Mouse (Mus musculus) kidney, embryonic 15.5 days (tissue): ENCODE results near the gene Cnga3. TPM values are rescaled to one million over a fixed set of nuclear protein-coding genes. Genes with fewer than 3 reads are reported as not detected.

Source experiments
- ATAC-seq: fragments of 200-750 bp; cut with Nextera tagmentation; replicated peaks from 2 replicates; pipeline ENCODE4 v1.8.0; 2017; ENCODE audit warnings: moderate TSS enrichment; ENCODE audit not compliant: low FRiP score
- H3K27ac ChIP-seq: fragments of 300-500 bp; sonication (generic); 2 replicates; pipeline ENCODE4 v1.5.1; 2015; ENCODE audit warnings: mild to moderate bottlenecking, inconsistent platforms
- H3K27me3 ChIP-seq: fragments of 300-500 bp; sonication (generic); 2 replicates; pipeline ENCODE4 v1.6.1; 2015; ENCODE audit warnings: inconsistent platforms
- H3K36me3 ChIP-seq: fragments of 300-500 bp; sonication (generic); 2 replicates; pipeline ENCODE4 v1.6.1; 2015; ENCODE audit warnings: inconsistent platforms
- H3K4me1 ChIP-seq: fragments of 300-500 bp; sonication (generic); 2 replicates; pipeline ENCODE4 v1.6.1; 2015; ENCODE audit warnings: inconsistent platforms
- H3K4me2 ChIP-seq: fragments of 300-500 bp; sonication (generic); 2 replicates; pipeline ENCODE4 v1.6.1; 2015; ENCODE audit warnings: moderate library complexity, mild to moderate bottlenecking, inconsistent platforms
- H3K4me3 ChIP-seq: fragments of 300-500 bp; sonication (generic); replicated peaks from 2 replicates; pipeline ENCODE4 v1.5.1; 2015; ENCODE audit warnings: mild to moderate bottlenecking, inconsistent platforms
- H3K9ac ChIP-seq: fragments of 300-500 bp; sonication (generic); 2 replicates; pipeline ENCODE4 v1.6.1; 2015; ENCODE audit warnings: mild to moderate bottlenecking, inconsistent platforms
- H3K9me3 ChIP-seq: fragments of 300-500 bp; sonication (generic); replicated peaks from 2 replicates; pipeline ENCODE4 v1.6.1; 2016; ENCODE audit warnings: inconsistent platforms
- WGBS: fragments of 180-500 bp; shearing (Covaris S2); methylation state at CpG from one replicate; pipeline ENCODE4 v1.1.7; 2015; ENCODE audit warnings: mixed read lengths; 5-methylcytosine and 5-hydroxymethylcytosine counted together
- polyA plus RNA-seq: library from polyadenylated mRNA; unstranded; fragments of >200 nt; fragmentation: Nextera tagmentation; extraction: Ambion mirVana; gene quantifications from 2 replicates; pipeline ENCODE4 v1.2.1, GENCODE M21; 2015

Cnga3 gene
- polyA plus RNA-seq, 1 experiment from 2014 or later, result 0.13 TPM

DNA sequence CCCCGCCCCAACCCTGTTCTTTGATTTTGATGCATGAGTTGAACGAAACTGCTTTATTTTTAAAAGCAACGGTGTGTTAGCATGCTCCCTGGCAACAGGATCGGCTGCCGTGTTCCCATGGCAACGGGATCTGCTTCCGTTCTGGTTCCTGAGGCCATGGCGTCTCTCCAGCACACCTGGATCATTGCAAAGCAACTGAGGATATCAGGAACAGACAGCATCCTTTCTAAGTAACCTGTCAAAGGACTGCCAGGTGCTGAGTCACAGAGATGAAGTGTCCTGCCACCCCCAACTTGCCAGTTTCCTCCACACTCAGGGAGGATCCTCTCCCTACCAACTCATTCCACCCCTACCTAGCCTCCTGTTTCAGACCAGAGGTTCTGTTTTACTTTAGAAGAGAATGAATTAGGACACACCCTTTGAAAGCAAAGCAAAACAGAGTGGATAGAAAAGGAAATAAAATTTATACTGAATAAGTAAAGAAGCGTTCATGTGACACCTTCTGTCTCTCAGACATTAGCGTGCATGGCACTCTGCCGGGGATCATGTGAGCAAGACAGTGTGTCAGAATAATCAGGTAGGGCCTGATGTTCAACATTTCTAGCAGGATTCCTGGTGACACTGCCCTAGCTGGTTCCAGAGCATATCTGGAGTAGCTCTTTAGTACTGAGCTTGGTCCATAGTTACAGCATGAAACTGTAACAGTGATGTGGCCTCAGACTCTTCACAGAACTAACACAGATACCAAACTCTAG is 74.1 kb downstream of the Cnga3 start:
- H3K9me3 ChIP-seq, result 0 out of 2 replicates have a peak, but pooled peaks cover 3% of the 10 kb centered on the region
- H3K4me3 ChIP-seq, result no peak overlapping the region
- H3K36me3 ChIP-seq, result no peaks in the 10 kb centered on the region
- ATAC-seq, result no peak
- no peaks in the 10 kb centered on the region for H3K4me1 ChIP-seq
- H3K4me2 ChIP-seq, result no peak overlapping the region
- WGBS, result 65% methylated on average over 11 of the region's 11 CpGs
- H3K27ac ChIP-seq, result no peak overlapping the region
- no peaks in the 10 kb centered on the region for H3K27me3 ChIP-seq
- no peak overlapping the region for H3K9ac ChIP-seq

DNA sequence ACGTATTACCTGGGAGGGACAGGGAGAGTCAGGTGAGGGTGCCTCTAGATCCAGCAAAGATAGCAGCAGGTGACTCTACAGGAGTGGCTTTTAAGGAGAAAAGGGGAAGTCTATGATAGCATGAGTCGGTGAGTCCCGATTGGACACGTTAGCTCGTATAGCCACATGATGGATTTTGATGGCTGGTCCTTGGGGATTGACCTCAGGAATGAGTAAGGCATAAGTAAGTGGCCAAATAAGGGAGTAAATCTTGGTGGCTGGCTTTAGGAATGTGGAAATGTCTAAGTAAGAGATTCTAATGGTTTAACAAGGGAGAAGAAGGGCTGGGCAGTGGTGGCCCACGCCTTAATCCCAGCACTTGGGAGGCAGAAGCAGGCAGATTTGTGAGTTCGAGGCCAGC is 74.7 kb downstream of the Cnga3 start:
- Histone ChIP-seq H3K4me2 (no peak overlapping the region), H3K36me3 (no peaks in the 10 kb centered on the region), H3K4me1 (no peaks in the 10 kb centered on the region), H3K27me3 (no peaks in the 10 kb centered on the region), H3K27ac (no peak overlapping the region), H3K9me3 (no peaks in the 10 kb centered on the region), H3K9ac (no peak overlapping the region), H3K4me3 (no peak overlapping the region)
- no peak for ATAC-seq
- 78% methylated on average over 7 of the region's 7 CpGs for WGBS

DNA sequence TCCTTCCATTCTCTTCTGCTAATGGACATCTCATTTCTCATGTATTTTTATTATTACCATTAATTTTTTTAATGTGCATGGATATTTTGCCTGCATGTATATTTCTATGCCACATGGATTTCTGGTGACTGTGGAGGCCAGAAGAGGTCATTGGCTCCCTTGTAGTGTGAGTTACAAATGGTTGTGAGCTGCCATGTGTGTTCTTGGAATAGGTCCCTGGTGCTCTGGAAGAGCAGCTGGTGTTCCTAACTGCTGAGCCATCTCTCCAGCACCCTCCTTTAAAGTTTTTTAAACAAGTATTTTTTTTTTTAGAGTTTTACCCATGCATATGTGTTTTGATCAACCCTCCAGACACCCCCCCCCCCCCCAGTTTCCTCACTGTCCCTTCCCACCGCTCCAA is 82.2 kb downstream of the Cnga3 start:
- no peaks in the 10 kb centered on the region for H3K36me3 ChIP-seq
- no peaks in the 10 kb centered on the region for H3K9me3 ChIP-seq
- H3K27ac ChIP-seq, result no peak overlapping the region
- 58% methylated on average over 1 of the region's 1 CpGs for WGBS
- ATAC-seq, result no peak
- no peak overlapping the region for H3K9ac ChIP-seq
- no peak overlapping the region for H3K4me3 ChIP-seq
- no peaks in the 10 kb centered on the region for H3K27me3 ChIP-seq
- H3K4me2 ChIP-seq, result no peak overlapping the region
- peaks cover 13% of the 10 kb centered on the region for H3K4me1 ChIP-seq

DNA sequence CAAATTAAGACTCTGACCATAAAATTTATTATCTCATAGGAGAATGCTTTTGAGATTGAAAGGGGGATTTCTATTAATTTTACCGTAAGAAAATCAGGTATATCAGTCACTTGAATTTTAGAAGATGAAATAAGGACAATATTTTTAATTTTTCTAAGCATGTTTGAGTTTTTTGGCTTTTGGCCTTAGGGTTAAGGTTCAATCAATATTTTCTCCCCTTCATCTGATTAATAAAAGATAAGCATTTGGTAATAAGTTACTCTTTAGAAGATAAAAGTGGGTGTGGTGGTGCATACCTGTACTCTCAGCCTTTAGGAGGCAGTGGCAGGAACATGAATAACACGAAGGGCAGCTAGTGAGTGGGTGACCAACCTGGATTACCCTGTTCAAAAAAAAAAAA is 84.7 kb downstream of the Cnga3 start:
- WGBS, result 82% methylated on average over 2 of the region's 2 CpGs

DNA sequence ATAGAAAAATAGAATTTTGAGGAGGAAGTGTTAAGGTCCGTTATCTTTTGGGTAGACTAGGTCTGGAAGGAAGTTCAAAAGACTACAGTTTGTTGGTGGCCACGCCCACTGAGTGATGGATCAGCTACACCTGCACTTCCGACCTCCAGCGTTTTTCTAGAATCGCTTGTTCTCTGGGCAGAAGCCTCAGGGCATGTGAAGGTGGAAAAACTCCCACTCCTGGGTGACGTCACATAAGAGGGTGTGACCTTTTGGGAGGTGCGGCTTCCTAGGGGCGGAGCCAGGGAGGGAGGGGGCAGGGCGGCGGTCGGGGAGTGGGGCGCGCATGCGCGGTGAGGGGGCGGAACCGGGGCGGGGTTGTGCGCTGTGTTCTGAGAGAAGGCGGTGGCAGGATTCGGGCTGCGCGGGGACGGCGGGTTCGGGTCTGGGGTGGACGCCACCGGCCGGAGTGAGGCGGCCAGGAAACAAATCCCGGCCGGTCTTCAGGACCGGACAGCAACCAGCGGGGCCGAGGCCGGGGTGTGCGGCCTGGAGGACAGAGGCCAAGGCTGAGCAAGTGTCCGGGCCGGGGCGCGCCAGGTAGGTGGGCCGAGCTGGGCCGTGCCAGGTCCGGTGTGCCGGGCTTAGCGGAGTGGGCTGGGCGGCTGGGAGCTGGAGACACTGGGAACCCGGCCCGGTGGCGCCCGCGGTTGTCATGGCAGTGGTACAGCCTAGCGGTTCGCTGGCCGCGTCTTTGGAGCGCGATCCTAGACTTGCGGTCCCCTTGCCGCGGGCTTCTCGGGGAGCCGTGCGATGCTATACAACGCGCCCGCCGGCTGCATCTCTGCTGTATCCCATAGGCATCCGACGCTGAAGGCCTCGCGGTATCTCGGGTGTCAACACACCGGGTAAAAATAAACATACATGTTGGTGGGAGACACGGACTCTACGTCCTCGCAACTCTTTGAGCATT is 85.6 kb downstream of the Cnga3 start, which contains the start of gene Inpp4a:
Gene Inpp4a, plus strand, starts transcription at position 326 of the 952 bp plus-strand sequence.
- WGBS, result under 1% methylated on average over 77 of the region's 77 CpGs

More for the DNA sequence above, 84.7 kb downstream of the Cnga3 start:
- no peak for ATAC-seq
- no peaks in the 10 kb centered on the region for H3K36me3 ChIP-seq
- H3K4me2 ChIP-seq, result no peak overlapping the region
- peaks cover 20% of the 10 kb centered on the region for H3K4me1 ChIP-seq
- H3K4me3 ChIP-seq, result no peak overlapping the region
- no peak overlapping the region for H3K9ac ChIP-seq
- no peaks in the 10 kb centered on the region for H3K9me3 ChIP-seq
- no peak overlapping the region for H3K27ac ChIP-seq
- no peaks in the 10 kb centered on the region for H3K27me3 ChIP-seq

DNA sequence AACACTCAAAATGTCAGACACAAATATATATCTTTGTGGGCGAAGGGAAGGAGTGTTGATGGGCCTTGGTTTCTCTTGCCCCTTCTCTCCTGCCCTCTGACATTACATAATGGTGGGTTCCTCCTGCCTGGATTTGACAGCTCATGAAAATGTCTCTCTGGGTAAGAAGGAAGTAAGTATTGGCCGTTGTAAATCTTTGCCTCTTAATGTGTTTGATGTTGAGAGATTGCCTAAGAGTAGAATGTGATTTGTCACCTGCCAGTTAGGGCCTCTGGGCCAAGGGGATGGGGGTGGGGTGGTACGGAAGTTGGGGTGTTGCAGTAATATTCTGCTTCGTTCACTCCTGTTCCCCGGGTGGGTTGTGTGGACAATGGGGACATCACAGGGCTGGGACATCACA is 86.4 kb downstream of the Cnga3 start:
- no peak overlapping the region for H3K27ac ChIP-seq
- H3K9me3 ChIP-seq, result no peaks in the 10 kb centered on the region
- ATAC-seq, result no peak
- no peaks in the 10 kb centered on the region for H3K27me3 ChIP-seq
- H3K4me3 ChIP-seq, result peak overlapping the region; percentile 75
- WGBS, result 21% methylated on average over 5 of the region's 5 CpGs
- H3K4me1 ChIP-seq, result peaks cover 27% of the 10 kb centered on the region
- H3K4me2 ChIP-seq, result peak overlapping the region; percentile 77
- peak overlapping the region; percentile 71 for H3K9ac ChIP-seq
- H3K36me3 ChIP-seq, result no peaks in the 10 kb centered on the region

More for the DNA sequence above, 85.6 kb downstream of the Cnga3 start, which contains the start of gene Inpp4a:
- peak within 1 kb of the TSS; percentile 71 for H3K9ac ChIP-seq
- H3K27me3 ChIP-seq, result no peaks in the 10 kb centered on the region
- H3K4me2 ChIP-seq, result peak within 1 kb of the TSS; percentile 77
- H3K9me3 ChIP-seq, result no peaks in the 10 kb centered on the region
- H3K4me3 ChIP-seq, result peak within 1 kb of the TSS; percentile 75
- peaks cover 20% of the 10 kb centered on the region for H3K4me1 ChIP-seq
- H3K27ac ChIP-seq, result peak within 1 kb of the TSS; percentile 52; the same call in 1 of the 2 replicates
- ATAC-seq, result peak; percentile 94
- H3K36me3 ChIP-seq, result no peaks in the 10 kb centered on the region

DNA sequence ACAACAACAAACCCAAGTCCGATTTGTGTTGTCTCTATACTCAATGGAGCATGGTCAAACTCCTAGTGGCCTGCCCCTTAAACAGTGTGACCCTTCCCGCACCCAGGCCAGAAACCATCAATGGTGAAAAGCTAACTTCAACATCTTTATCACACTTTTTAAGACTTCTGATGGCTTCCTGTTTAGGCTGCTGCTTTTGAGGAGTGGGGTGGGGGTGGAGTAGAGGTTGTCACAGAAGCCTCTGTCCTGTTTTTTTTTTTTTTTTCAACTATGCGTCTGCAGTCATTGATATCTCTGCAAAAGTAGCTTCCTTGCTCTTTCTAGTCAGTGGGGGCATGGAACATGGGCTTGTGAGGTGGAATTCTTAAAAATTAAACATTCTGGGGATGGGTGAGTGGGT is 88.6 kb downstream of the Cnga3 start:
- WGBS, result 62% methylated on average over 3 of the region's 3 CpGs
- no peaks in the 10 kb centered on the region for H3K36me3 ChIP-seq
- no peak for ATAC-seq
- no peak overlapping the region for H3K27ac ChIP-seq
- H3K4me3 ChIP-seq, result no peak overlapping the region
- H3K27me3 ChIP-seq, result no peaks in the 10 kb centered on the region
- H3K4me1 ChIP-seq, result peaks cover 36% of the 10 kb centered on the region
- H3K9me3 ChIP-seq, result no peaks in the 10 kb centered on the region
- no peak overlapping the region for H3K9ac ChIP-seq
- H3K4me2 ChIP-seq, result no peak overlapping the region

DNA sequence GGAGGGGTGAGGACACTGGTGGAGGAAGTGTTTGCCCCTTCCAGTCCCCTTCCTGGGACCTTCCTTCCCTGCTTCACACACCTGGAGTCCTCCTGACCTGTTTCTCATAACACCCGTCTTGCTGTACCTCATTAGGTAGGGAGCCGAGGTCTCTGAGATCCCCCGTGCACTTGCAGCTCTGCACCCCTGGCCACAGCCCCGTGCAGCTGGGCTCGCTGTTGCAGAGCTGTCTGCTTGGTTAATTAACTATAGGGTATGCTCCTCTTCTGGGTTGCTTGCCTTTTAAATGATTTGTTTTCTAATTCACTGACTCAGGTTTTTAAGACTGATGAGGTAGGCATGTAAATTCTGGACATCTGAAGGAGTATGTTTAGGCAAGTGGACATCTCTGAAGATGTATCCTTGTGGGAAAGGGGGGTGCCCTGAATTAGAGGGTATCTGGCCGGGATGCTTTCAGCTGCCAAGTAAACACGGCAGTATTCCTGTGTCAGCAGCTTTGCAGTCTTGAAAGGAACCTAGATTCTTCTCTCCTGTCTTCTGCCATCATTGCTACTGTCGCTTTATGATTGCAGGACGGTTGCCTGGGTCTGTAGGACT is 91.6 kb downstream of the Cnga3 start:
- Histone ChIP-seq H3K27me3 (no peaks in the 10 kb centered on the region), H3K9me3 (no peaks in the 10 kb centered on the region), H3K27ac (0 out of 2 replicates have a peak overlapping the region, but pooled peaks have one; percentile 28), H3K4me3 (no peak overlapping the region), H3K36me3 (no peaks in the 10 kb centered on the region), H3K9ac (no peak overlapping the region), H3K4me1 (peaks cover 29% of the 10 kb centered on the region), H3K4me2 (no peak overlapping the region)
- peak; percentile 71 for ATAC-seq
- WGBS, result 51% methylated on average over 9 of the region's 9 CpGs

DNA sequence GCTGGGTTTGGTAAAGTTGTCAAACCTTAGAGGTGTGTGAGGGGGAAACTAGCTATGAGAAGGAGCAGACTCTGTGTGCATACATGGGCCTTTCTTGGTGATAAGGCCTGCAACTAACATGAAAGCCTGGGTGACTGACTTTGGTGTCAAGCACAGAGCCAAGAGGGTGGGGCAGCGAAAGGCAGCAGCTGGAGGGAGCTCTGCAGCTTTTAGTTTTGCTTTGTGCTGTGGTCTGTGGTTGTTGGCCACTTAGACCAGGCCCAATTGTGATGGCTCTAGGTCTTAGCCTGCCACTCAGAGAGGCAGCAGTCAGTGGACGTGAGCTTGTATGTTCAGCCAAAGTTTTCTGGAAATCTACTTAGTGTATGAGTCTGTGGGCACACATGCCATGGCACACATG is 93.4 kb downstream of the Cnga3 start:
- no peak overlapping the region for H3K9ac ChIP-seq
- no peaks in the 10 kb centered on the region for H3K36me3 ChIP-seq
- H3K4me2 ChIP-seq, result no peak overlapping the region
- 96% methylated on average over 2 of the region's 2 CpGs for WGBS
- no peak overlapping the region for H3K4me3 ChIP-seq
- ATAC-seq, result no peak
- H3K4me1 ChIP-seq, result peaks cover 20% of the 10 kb centered on the region; the same call in 1 of the 2 replicates
- no peak overlapping the region for H3K27ac ChIP-seq
- H3K9me3 ChIP-seq, result no peaks in the 10 kb centered on the region
- H3K27me3 ChIP-seq, result no peaks in the 10 kb centered on the region

DNA sequence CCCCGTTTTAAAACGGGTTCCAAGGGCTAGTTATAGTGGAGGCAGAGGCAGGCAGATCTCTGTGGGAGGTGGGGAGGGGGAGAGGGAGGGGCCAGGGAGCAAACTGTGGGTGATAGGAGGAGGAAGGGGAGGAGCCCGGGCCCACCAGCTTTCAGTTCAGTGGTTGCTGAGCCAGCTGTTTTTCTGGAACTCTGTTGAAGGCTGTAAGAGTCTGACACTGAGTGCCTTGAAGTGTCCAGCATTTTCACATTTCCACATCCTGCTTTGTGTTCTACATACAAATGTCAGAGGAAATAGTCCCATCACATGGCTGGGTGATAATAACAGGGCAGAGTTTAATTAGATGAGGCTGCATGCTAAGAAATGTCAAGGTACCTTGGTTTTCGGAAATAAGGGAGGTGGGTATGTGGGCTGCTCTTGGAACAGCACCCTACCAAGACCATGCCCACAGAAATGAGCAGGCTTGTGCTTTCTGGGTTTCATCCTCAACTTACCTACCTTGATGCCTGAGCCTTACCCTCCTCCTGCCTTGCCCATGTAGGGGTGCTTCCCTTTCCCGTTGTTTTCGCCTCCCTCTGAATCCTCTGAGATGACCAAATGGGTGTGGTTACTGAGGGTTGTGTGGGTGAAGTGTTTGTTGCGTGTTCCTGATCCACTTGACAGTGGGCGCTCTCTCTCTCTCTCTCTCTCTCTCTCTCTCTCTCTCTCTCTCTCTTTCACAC is 93.9 kb downstream of the Cnga3 start:
- no peak overlapping the region for H3K27ac ChIP-seq
- H3K4me1 ChIP-seq, result peaks cover 20% of the 10 kb centered on the region; the same call in 1 of the 2 replicates
- H3K36me3 ChIP-seq, result no peaks in the 10 kb centered on the region
- H3K4me2 ChIP-seq, result no peak overlapping the region
- no peak for ATAC-seq
- H3K27me3 ChIP-seq, result no peaks in the 10 kb centered on the region
- 84% methylated on average over 8 of the region's 8 CpGs for WGBS
- H3K9ac ChIP-seq, result no peak overlapping the region
- no peaks in the 10 kb centered on the region for H3K9me3 ChIP-seq
- H3K4me3 ChIP-seq, result no peak overlapping the region

DNA sequence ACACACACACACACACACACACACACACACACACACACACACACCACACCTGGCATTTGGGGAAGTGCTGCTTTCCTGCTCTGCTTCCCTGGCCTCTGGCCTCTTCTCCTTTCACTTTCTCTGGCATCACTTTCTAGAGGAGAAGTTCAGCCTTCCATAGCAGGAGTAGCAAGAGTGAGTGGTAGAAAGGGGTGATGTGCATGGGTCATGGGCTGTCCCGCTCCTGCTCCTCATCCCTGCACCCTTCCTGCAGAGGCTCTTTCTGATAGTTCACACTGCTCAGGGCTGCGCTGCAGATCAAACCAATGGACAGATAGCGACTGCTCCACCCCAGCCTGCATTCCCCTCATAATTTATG is 94.5 kb downstream of the Cnga3 start:
- Histone ChIP-seq H3K4me1 (peaks cover 20% of the 10 kb centered on the region; the same call in 1 of the 2 replicates), H3K36me3 (no peaks in the 10 kb centered on the region), H3K27me3 (no peaks in the 10 kb centered on the region), H3K9ac (no peak overlapping the region), H3K4me3 (no peak overlapping the region), H3K4me2 (no peak overlapping the region), H3K27ac (no peak overlapping the region), H3K9me3 (no peaks in the 10 kb centered on the region)
- WGBS, result 61% methylated on average over 3 of the region's 3 CpGs
- no peak for ATAC-seq
